18 mouse cellular contexts compared by ENCODE assay signal in genomic region chr7:130751678-130752077, GRCm38 (mm10). TPM values are rescaled to one million over a fixed set of nuclear protein-coding genes. Genes with fewer than 3 reads are reported as not detected.
DNase-seq lines count a peak whose midpoint lies in the region; ATAC-seq and TF ChIP-seq lines count a peak whose summit lies in the region.
"Had no signal": no experiment of that assay in that cellular context is flagged by ENCODE, and none has a peak within 500 bp of the region (broad histone marks: within the 10 kb centered on the region; RNA-seq: fewer than 3 reads in every experiment).

No protein-coding gene starts in this region.

- no peaks in the 10 kb centered on the region for H3K27me3 ChIP-seq in hindbrain, embryonic 11.5 days (ENCODE audit: control insufficient read depth, insufficient read depth, low read length)
- H3K27me3 ChIP-seq in hindbrain, postnatal 0 days (ENCODE audit: insufficient read depth, low read length), result no peaks in the 10 kb centered on the region
- H3K27me3 ChIP-seq in neural tube, embryonic 12.5 days (replicated peaks), result no peaks in the 10 kb centered on the region
- H3K27me3 ChIP-seq in hindbrain, embryonic 13.5 days, result no peaks in the 10 kb centered on the region
- H3K27me3 ChIP-seq: lung, embryonic 15.5 days; Patski had no signal

- peak overlapping the region; percentile 93 for H3K27ac ChIP-seq in hindbrain, embryonic 11.5 days (ENCODE audit: low read depth, low read length)
- no peak overlapping the region for H3K27ac ChIP-seq in hindbrain, postnatal 0 days
- peak overlapping the region; percentile 54; the same call in 1 of the 2 replicates for H3K27ac ChIP-seq in neural tube, embryonic 12.5 days
- peak overlapping the region; percentile 90; the same call in 1 of the 2 replicates for H3K27ac ChIP-seq in hindbrain, embryonic 13.5 days
- H3K27ac ChIP-seq: liver, embryonic 14.5 days; lung, embryonic 15.5 days had no signal

- no peaks in the 10 kb centered on the region for H3K36me3 ChIP-seq in hindbrain, embryonic 11.5 days (ENCODE audit: control insufficient read depth, insufficient read depth, low read length)
- H3K36me3 ChIP-seq in hindbrain, postnatal 0 days (ENCODE audit: insufficient read depth, low read length), result peaks cover 14% of the 10 kb centered on the region; the same call in 1 of the 2 replicates
- peaks cover 51% of the 10 kb centered on the region for H3K36me3 ChIP-seq in neural tube, embryonic 12.5 days
- peaks cover 57% of the 10 kb centered on the region for H3K36me3 ChIP-seq in hindbrain, embryonic 13.5 days

- intact Hi-C loops in left cerebral cortex, postnatal 36 days (cut with DNase I), result no loop called here
- intact Hi-C loops in left cerebral cortex, postnatal 4 days (cut with DNase I), result no loop called here

- H3K4me1 ChIP-seq in hindbrain, embryonic 11.5 days (replicated peaks; ENCODE audit: control insufficient read depth, insufficient read depth, low read length), result peaks cover 14% of the 10 kb centered on the region
- H3K4me1 ChIP-seq in hindbrain, postnatal 0 days (ENCODE audit: insufficient read depth, low read length), result peaks cover 10% of the 10 kb centered on the region; the same call in 1 of the 2 replicates
- peaks cover 41% of the 10 kb centered on the region for H3K4me1 ChIP-seq in neural tube, embryonic 12.5 days
- peaks cover 70% of the 10 kb centered on the region for H3K4me1 ChIP-seq in hindbrain, embryonic 13.5 days (replicated peaks)

- no peaks in the 10 kb centered on the region for H3K9me3 ChIP-seq in hindbrain, embryonic 11.5 days (ENCODE audit: control insufficient read depth, low read length)
- H3K9me3 ChIP-seq in hindbrain, postnatal 0 days (ENCODE audit: low read length), result no peaks in the 10 kb centered on the region
- H3K9me3 ChIP-seq in neural tube, embryonic 12.5 days, result no peaks in the 10 kb centered on the region
- H3K9me3 ChIP-seq in hindbrain, embryonic 13.5 days, result no peaks in the 10 kb centered on the region
- H3K9me3 ChIP-seq: lung, embryonic 15.5 days had no signal

- H3K4me2 ChIP-seq in hindbrain, embryonic 11.5 days (replicated peaks; ENCODE audit: low read depth, low read length), result no peak overlapping the region
- no peak overlapping the region for H3K4me2 ChIP-seq in hindbrain, postnatal 0 days (ENCODE audit: low read depth, low read length)
- peak overlapping the region; percentile 12 for H3K4me2 ChIP-seq in neural tube, embryonic 12.5 days (replicated peaks)
- H3K4me2 ChIP-seq in hindbrain, embryonic 13.5 days, result 0 out of 2 replicates have a peak overlapping the region, but pooled peaks have one; percentile 4
- H3K4me2 ChIP-seq: heart, embryonic 11.5 days; lung, embryonic 15.5 days had no signal

- ATAC-seq in hindbrain, embryonic 11.5 days (ENCODE audit: low FRiP score), result no peak
- no peak for ATAC-seq in hindbrain, postnatal 0 days
- no peak for ATAC-seq in neural tube, embryonic 12.5 days (ENCODE audit: low FRiP score, low read depth)
- no peak for ATAC-seq in hindbrain, embryonic 13.5 days (ENCODE audit: low FRiP score)
- ATAC-seq: Patski had no signal

- DNase-seq in hindbrain, embryonic 11.5 days (ENCODE audit: low spot score), result peak; percentile 23
- no peak for DNase-seq in hindbrain, postnatal 0 days (ENCODE audit: low spot score)
- DNase-seq in neural tube, embryonic 10.5 days (ENCODE audit: extremely low spot score, low spot score), result no peak
- DNase-seq in left cerebral cortex, postnatal 36 days (ENCODE audit: low spot score in 2 of 2), result no peak
- no peak for DNase-seq in left cerebral cortex, postnatal 4 days
- DNase-seq: adrenal gland, adult 8-10 months; cerebellum, adult 8-10 months; heart, postnatal 10 days; kidney, adult 11 months; thymus, postnatal 14 days had no signal

- no peak overlapping the region; the same call in 1 of the 2 replicates for H3K9ac ChIP-seq in hindbrain, embryonic 11.5 days (ENCODE audit: low read depth, low read length)
- no peak overlapping the region for H3K9ac ChIP-seq in hindbrain, postnatal 0 days (replicated peaks; ENCODE audit: low read length)
- H3K9ac ChIP-seq in neural tube, embryonic 12.5 days, result no peak overlapping the region
- no peak overlapping the region for H3K9ac ChIP-seq in hindbrain, embryonic 13.5 days
- H3K9ac ChIP-seq: liver, embryonic 14.5 days; lung, embryonic 15.5 days had no signal

- no peak for TF ChIP-seq CTCF in hindbrain, postnatal 0 days (IDR thresholded peaks at IDR 0.05; ENCODE audit: low read depth)

- 25% methylated on average over 8 of the region's 9 CpGs for WGBS in hindbrain, embryonic 11.5 days
- 27% methylated on average over 9 of the region's 9 CpGs for WGBS in hindbrain, postnatal 0 days
- 34% methylated on average over 8 of the region's 9 CpGs for WGBS in neural tube, embryonic 12.5 days
- 31% methylated on average over 6 of the region's 9 CpGs for WGBS in hindbrain, embryonic 13.5 days

- no peak overlapping the region for H3K4me3 ChIP-seq in hindbrain, embryonic 11.5 days (ENCODE audit: low read depth, low read length)
- H3K4me3 ChIP-seq in hindbrain, postnatal 0 days (ENCODE audit: low read length), result no peak overlapping the region
- H3K4me3 ChIP-seq in neural tube, embryonic 12.5 days, result no peak overlapping the region
- H3K4me3 ChIP-seq in hindbrain, embryonic 13.5 days, result no peak overlapping the region
- H3K4me3 ChIP-seq: lung, embryonic 15.5 days had no signal

RNA-seq across cellular contexts. Expression of gene Btbd16, which starts 22.2 kb away (rescaled TPM):
- polyA plus RNA-seq in hindbrain, embryonic 11.5 days (2014; fragmentation: Nextera tagmentation; extraction: Ambion mirVana), result 0.08 TPM in 1 of 2 replicates, not detected in the other
- total RNA-seq in hindbrain, postnatal 0 days (2014; rRNA removed), result not detected in 2 replicates
- 0.10 and 0.18 TPM in 2 replicates for polyA plus RNA-seq in hindbrain, postnatal 0 days (2015; fragmentation: Nextera tagmentation; extraction: Ambion mirVana)
- polyA plus RNA-seq in neural tube, embryonic 12.5 days (2016; fragmentation: Nextera tagmentation; extraction: Ambion mirVana), result 0.15 TPM in 1 of 2 replicates, not detected in the other
- 0.16 TPM in 1 of 2 replicates, not detected in the other for polyA plus RNA-seq in hindbrain, embryonic 13.5 days (2015; fragmentation: Nextera tagmentation; extraction: Ambion mirVana)
- total RNA-seq in left cerebral cortex, postnatal 36 days (2021), result under 1 TPM; 0.23 to 0.37 TPM
- total RNA-seq in left cerebral cortex, postnatal 4 days (2021), result under 1 TPM in 1 of 2 experiments, not detected in 1; 0.34 TPM
- total RNA-seq: gastrocnemius, adult 18-20 months had no signal
- polyA plus RNA-seq: heart, embryonic 11.5 days; kidney, embryonic 16.5 days; lung, embryonic 15.5 days had no signal

Comparison
In these comparisons a context has a peak if more than half of its experiments do, and no peak if none do; other contexts are left out.
1. H3K4me2 ChIP-seq: peak in neural tube, embryonic 12.5 days (single experiment) and hindbrain, embryonic 13.5 days (single experiment); none in hindbrain, embryonic 11.5 days (single experiment) and hindbrain, postnatal 0 days (single experiment).